Mouse (Mus musculus): ENCODE data around the gene Errfi1. TPM values are rescaled to one million over a fixed set of nuclear protein-coding genes. Genes with fewer than 3 reads are reported as not detected.
A peak's percentile ranks its signal among the peaks of the same experiment; 100 is the strongest.

The Errfi1 gene
- total RNA-seq, 2 experiments from 2014 or later = 24.9 to 35.9 TPM

DNA sequence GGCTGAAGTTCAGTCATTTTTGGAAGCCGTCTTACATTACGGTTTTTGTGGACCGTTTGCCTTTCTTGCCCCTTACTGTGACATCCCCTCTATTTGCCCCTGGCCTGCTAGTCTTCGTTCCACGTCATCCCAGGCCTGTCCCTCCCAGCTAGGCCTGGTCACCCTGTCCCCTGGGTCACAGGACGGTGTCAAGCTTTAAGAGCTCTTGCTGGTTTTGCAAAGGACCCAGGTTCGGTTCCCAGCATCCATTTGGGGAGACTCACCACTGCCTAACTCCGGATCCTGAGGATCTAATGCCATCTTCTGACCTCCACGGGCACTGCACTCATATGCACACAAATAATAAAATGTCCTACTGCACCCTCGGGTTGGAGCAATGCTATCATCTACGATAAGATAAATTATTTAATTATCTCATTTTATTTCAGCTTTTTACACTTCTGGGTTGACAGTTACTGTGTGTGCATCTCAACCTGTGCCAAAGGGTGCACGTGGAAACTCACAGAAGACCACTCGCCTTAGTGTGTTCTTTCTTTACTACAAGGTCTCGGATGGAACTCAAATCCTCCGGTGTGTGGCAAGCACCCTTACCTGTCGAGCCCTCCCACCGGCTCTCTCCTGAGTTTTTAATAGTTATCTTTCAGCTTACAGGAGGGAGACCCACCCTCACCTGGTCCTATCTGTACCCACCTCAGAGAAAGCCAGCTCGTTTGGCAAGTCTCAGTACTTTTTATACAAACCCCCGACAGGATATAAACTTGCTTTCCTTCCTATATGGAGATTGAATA, 56.6 kb downstream of the Errfi1 start:
- no peak for DNase-seq (ENCODE audit: low spot score)

DNA sequence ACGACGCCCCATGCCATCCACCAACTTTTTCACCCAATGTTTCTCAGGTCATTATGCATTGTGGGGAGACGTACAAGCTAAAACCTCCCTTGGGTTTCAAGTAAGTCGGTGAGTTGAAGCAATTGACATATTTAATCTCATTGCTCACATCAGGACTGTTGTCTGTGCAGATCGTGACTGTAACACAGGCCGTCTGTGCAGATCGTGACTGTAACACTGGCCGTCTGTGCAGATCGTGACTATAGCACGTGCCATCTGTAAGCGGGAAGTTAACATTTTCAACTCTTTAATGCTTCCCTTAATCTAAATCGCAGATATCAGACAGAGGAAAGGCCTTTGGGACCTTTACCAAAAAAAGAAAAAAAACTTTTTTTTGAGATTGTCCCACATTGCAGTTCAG, 60.0 kb downstream of the Errfi1 start:
- DNase-seq (ENCODE audit: low spot score) = no peak

DNA sequence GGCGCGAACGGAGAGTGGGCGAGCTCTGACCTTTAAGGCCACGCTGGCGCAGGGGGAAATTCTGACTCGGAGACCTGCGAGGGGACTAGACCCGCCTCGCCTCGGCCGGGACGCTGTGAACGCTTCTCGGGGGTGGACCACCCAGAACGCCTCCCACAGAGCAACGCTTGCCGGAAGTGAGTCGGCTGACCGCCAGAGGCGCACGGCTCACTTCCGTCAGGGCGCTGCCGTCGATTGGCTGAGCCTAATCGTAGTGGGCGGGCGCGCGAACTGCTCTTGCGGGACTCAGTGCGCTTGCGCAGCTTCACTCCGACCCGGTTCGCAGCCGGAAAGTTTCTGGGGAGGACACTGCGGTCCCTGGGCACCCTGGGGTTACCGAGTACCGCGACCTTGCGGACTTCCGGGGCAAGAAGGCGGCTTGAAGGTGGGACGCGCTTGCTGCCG, 60.6 kb downstream of the Errfi1 start, which contains the start of the genes Park7 and Tnfrsf9:
TSS of gene Park7 (minus strand) at position 148 of the 444 bp plus-strand sequence.
TSS of gene Tnfrsf9 (plus strand) at position 273 of the 444 bp plus-strand sequence.
- DNase-seq (ENCODE audit: low spot score) = peak; percentile 97

DNA sequence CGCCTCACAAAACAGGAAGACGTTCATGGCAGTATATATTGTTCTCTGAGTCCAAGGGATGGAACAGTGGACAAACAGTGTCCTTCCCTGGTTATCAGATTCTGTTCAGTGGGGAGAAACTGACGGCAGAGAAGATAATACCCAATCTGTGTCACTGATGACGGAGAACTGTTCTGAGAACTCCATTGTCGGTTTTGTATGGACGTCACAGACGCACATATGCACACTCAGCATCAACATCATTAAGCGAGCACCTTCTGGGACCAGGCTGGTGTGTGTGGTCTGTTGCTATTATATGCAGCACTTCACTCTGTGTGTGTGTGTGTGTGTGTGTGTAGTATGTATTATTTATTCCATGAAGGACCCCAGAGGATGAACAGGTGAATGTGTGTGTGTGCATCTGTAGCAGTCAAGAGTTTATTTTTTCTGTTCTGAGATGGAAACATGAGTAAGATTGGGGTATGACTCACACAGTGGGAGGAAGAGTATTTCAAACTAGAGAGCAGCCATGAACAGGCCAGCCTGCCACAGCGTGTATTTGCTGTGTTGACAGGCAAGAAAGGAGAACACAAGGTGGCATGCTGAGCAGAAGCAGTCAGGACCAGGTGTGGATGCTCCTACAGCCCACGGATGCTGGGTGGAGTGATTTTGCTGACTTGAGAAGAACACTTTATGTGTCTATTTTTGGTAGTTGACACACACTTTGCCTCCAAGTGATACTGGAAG, 61.6 kb downstream of the Errfi1 start:
- DNase-seq (ENCODE audit: low spot score) = no peak

DNA sequence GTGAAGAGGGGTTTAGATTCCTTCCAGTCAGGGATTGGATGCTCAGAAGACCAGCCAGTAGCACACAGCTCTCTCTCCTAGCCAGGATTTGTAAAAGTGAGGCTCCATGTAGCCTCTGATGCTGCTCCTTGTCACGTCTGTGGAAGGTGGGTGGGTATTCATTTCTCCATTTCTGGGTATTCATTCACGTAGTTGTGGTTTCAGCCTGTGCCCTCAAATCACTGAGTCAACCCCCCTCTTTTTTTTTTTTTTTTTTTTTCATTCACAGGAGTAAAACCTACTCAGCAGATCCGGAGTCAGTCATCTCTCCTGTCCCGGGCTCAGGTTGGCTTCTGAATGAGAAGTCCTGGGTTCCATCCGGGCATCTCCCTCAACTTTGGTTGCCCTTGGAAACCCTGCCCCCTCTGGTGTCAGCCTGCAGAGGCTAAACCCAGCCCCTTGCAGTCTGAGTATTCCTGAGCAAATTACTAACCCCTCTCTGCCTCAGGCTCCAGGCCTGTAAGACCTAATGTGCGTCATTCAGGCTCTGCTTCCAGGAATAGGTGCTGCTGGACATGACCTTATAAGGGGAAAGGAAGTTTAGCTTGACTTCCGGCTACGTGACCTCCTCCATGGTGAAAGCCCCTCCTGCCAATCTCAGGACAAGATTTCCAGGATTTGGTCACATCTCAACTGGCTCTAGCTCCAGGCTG, 63.8 kb downstream of the Errfi1 start:
- DNase-seq (ENCODE audit: low spot score) = no peak

Other genes with a start within 250 kb of the Errfi1 start
- gene Slc45a1, start 201.7 kb upstream of the Errfi1 start, total RNA-seq (2021) = not detected
- gene Park7, start 60.5 kb downstream of the Errfi1 start, total RNA-seq (2021) = 100 to 1,000 TPM; 750 to 787 TPM
- under 1 TPM; 0.21 to 0.46 TPM for gene Tnfrsf9, start 60.6 kb downstream of the Errfi1 start, total RNA-seq (2021)
- not detected for gene Uts2, start 143.2 kb downstream of the Errfi1 start, total RNA-seq (2021)
- 1 to 10 TPM; 5.3 to 6.9 TPM for gene Per3, start 190.7 kb downstream of the Errfi1 start, total RNA-seq (2021)
- gene Vamp3, start 204.0 kb downstream of the Errfi1 start, total RNA-seq (2021) = 10 to 100 TPM; 48.0 to 49.0 TPM
- gene Gm13090, start 235.7 kb downstream of the Errfi1 start, total RNA-seq (2021) = not detected